Mouse (Mus musculus) layer of hippocampus, adult 8-10 months (tissue): ENCODE results near the gene Twf2. TPM values are rescaled to one million over a fixed set of nuclear protein-coding genes. Genes with fewer than 3 reads are reported as not detected.
A peak's percentile ranks its signal among the peaks of the same experiment; 100 is the strongest.

Source experiments
- DNase-seq, 2 experiments: peaks; one replicate each; pipeline ENCODE4 v3.0.0; 2022; ENCODE audit warnings: low spot score in 2 of 2
- total RNA-seq, 4 experiments: library from RNA; stranded (reverse); gene quantifications; 2 replicates each; pipeline ENCODE4 v1.2.4; 2022

The Twf2 gene
- total RNA-seq, 4 experiments from 2014 or later = 53.5 to 61.3 (median 56.8) TPM

DNA sequence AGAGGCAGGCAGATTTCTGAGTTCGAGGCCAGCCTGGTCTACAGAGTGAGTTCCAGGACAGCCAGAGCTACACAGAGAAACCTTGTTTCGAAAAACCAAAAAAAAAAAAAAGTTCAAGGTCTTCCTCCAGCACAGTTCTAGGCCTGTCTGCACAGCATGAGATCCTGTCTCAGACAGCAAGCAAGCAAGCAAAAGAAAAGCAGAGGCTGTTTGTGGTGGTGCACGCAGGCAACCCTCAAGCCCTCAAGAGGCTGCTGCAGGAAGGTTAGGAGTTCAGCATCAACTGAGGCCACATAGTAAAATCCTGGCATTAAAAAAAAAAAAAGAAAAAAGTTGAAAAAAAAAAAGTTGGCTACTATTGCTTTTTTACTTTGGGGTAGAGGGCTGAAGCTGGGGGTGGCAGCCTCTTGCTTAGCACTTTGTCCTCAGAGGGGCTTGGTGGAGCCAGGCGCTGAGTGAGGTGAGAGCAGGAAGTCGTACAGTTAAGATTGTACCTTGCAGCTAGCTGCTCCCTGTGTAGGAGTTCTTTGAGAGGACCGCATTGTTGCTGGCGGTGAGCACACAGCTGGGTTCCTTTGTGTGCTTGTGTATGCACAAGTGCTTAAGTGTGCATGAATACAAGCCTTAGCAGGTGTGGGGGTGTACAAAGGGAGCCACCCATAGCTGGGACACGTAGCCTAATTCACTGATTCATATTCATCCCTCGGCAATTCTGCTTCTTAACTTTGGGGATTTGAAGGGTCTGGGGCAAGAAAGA, 8.1 kb downstream of the Twf2 start:
- DNase-seq = no peak

DNA sequence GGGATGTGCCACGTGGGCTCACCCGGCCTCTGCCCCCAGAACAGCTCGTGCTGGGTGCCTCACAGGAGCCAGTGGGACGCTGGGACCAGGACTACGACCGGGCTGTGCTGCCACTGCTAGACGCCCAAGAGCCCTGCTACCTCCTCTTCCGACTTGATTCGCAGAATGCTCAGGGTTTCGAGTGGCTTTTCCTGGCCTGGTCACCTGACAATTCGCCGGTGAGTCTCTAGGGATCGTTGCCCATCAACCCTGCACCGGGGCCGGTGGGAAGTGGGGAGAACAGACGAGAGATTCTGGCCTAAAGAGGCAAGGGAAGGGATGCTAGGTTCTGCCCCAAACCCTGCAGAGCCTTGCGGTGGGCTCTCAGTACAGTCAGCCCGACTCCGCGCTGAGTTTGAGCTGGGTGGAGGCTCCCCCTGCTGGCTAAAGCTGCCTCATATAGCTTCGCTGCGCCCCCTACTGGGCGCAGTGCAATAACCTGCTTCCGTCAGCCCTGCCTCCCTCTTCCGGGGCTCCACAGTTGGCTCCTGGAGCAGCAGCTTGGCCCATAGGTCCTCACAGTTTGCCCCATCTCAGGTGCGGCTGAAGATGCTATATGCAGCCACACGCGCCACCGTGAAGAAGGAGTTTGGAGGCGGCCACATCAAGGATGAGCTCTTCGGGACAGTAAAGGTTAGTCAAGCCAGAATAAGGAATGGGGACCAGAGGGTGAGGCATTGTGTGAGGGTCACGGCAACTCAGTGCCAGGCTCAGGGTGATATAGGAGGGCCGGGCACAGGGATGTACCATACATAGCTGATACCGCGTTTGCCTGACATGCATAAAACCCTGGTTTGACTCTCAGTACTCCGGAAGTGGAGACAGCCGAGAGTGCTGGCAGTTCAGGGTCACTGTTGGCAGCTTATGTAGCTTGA, 9.0 kb downstream of the Twf2 start:
- DNase-seq = peak in 1 of 2 experiments; percentile 81

GRCm38 (mm10) chr9:106212594-106212981, 9.7 kb downstream of the Twf2 start:
- DNase-seq = no peak

GRCm38 (mm10) chr9:106215341-106216125, 12.6 kb downstream of the Twf2 start:
- DNase-seq = no peak

DNA sequence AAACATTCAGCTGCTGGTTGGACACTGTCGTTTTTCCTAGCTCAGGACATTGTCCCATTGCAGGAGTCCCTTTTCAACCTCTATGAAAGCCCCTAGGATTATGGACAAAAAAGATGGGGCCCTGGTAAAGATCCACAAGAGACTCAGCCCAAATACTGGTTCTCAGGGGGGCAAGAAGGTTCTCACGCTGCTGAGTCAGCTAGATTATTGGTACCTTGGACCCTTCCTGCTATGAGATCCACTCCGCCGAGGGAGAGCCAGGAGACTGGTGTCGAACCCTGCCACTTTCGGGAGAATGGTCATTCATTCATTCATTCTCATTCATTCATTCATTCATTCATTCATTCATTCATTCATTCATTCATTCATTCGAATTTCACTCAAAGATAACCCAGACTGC, 14.1 kb downstream of the Twf2 start:
- no peak for DNase-seq

DNA sequence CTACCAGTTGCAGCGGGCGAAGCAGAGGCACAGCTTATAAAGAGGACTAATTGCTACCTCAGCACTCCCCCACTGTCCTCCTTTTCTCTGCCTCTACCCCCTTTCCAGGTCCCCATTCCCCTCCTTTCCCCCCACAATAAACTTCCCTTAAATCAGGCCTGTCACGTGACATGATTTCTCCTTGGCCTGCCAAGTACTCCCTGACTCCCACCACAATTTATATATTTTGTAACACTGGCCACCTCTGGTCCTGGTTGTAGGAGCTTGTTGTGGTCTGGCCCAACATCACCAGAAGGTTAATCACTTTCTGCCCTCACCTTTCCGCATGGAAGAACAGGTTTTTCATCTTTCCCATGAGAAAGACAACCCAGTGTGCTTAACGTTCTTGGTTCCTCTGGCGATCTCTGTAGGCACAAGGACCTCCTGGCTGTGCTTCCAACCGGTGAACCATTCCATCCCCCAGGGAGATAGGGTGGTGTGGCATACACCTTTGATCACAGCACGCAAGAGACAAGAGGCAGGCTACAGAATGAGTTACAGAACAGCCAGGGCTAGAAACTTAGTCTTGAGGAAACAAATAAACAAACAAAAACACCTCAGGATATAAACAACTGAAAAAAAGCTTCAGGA, 18.1 kb downstream of the Twf2 start:
- no peak for DNase-seq

DNA sequence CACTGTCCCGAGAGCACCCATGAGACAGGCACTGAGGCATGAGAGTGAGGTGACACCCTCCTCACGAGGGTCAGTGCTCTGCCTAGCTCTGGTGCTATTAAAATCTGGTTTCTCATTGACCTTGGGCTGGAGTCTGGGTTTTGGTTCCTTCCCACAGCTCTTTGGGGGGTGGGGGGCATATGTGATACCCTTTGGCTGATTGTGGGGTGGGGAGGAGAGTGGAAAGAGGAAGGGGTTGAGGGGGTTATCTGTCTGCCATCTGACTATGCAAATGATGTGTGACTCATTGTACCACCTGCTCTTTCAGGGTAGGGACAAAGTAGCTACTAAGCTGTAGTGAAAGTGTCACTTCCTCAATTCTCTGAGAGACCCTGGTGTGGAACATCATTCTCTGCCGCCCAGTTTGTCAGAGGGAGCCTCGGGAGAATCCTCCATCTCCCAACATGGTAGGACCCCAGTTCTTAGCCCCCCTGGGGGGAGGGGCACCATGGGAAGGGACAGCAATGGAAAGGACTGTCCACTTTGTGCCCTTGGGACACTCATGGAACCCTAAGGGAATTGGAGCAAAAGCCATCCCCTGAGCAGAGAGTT, 19.4 kb downstream of the Twf2 start, which contains the start of gene Tlr9:
Gene Tlr9 (plus strand): TSS at position 338 of the 591 bp plus-strand sequence.
- no peak for DNase-seq

- no peak for DNase-seq
Observed at GRCm38 (mm10) chr9:106222994-106223393, 20.1 kb downstream of the Twf2 start.

DNA sequence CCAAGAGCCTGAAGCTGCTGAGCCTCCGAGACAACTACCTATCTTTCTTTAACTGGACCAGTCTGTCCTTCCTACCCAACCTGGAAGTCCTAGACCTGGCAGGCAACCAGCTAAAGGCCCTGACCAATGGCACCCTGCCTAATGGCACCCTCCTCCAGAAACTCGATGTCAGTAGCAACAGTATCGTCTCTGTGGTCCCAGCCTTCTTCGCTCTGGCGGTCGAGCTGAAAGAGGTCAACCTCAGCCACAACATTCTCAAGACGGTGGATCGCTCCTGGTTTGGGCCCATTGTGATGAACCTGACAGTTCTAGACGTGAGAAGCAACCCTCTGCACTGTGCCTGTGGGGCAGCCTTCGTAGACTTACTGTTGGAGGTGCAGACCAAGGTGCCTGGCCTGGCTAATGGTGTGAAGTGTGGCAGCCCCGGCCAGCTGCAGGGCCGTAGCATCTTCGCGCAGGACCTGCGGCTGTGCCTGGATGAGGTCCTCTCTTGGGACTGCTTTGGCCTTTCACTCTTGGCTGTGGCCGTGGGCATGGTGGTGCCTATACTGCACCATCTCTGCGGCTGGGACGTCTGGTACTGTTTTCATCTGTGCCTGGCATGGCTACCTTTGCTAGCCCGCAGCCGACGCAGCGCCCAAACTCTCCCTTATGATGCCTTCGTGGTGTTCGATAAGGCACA, 22.7 kb downstream of the Twf2 start:
- DNase-seq = no peak

DNA sequence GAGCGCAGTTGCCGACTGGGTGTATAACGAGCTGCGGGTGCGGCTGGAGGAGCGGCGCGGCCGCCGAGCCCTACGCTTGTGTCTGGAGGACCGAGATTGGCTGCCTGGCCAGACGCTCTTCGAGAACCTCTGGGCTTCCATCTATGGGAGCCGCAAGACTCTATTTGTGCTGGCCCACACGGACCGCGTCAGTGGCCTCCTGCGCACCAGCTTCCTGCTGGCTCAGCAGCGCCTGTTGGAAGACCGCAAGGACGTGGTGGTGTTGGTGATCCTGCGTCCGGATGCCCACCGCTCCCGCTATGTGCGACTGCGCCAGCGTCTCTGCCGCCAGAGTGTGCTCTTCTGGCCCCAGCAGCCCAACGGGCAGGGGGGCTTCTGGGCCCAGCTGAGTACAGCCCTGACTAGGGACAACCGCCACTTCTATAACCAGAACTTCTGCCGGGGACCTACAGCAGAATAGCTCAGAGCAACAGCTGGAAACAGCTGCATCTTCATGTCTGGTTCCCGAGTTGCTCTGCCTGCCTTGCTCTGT, 23.3 kb downstream of the Twf2 start:
- no peak for DNase-seq

GRCm38 (mm10) chr9:106227790-106228429, 25.0 kb downstream of the Twf2 start:
- no peak for DNase-seq

DNA sequence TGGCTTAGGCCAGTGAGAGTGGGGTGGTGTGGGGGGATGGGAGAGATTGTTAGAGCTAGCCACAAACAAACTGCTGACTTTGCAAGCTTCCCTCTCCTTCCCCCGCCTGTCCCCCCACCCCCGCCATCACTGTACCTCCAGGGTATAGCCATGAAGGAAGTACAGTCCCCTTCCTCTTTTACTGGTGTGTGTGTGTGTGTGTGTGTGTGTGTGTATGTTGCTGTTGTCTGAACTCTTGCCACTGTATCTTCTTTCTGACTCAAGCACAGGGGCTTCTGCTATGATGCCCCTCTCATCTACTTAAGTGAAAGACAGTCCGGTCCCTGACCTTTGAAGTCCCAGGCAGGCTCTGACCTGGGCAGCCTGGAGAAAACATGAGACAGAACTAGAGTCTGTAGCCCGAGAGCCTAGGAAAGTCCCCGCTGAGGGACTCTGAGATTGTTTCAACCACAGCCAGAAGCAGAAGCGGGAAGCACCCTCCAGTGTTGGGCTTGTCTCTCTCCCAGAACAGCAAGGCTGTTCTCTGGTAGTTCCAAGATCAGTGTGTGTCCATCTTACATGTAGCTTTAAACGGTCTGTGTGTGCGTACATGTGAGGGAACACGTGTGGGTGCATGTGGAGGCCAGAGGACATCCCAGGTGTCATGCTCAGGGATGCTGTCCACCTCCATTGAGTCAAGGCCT, 27.3 kb downstream of the Twf2 start:
- no peak for DNase-seq

DNA sequence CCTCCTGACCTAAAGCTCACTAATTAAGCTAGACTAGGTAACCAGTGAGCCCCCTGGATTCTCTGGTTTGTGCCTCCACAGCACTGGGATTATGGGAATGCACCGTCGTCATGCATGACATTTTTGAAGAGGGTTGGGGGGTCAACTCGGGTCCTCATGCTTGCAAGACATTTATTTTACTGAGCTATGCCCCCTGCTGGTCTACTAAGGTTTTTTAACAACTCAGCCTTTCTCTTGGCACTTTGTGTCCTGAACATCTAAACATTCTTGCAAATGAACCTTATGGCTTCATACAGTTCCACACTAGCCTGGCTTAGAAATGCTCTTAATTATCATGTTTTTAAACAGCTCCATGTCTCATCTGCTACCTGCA, 27.8 kb downstream of the Twf2 start:
- no peak for DNase-seq

DNA sequence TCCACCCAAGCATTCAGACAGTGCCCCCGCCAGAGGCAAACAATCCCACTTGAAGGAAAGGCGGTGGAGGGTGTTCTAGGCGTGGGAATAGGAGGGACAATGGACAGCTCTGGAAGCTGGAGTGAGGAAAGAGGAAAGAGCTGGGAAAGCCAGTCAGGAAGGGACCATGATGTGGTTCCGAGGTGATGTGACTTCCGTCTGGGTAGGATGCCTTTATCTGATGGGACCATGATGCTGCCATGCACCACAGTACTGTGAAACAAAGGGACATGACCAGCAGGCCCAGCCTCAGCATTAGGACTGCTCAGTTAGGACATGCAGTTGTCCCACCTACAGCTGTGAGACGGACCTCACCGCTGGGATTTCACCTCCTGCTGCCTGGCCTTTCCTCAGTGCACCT, 28.3 kb downstream of the Twf2 start:
- no peak for DNase-seq

- DNase-seq = no peak
Observed at GRCm38 (mm10) chr9:106231816-106232215, 28.9 kb downstream of the Twf2 start.

DNA sequence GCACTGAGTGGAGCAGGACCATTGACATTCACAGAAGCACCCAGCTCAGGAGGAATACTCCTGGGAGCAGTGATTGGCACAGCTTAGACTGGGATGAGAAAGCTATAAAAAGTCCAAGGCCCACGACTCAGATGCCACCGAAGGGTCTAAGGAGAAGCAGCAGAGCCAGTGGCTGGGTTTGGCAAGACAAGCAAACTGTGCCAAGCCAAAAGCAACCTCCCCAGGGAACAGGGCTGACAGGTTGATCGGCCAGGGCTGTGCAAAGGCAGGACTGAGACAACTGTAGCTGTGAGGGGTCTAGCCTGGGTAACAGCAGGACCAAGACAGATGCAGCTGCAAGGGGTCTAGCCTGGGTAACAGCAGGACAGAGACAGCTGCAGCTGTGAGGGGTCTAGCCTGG, 30.0 kb downstream of the Twf2 start:
- DNase-seq = no peak

- no peak for DNase-seq
Observed at GRCm38 (mm10) chr9:106233953-106234352, 31.0 kb downstream of the Twf2 start.

DNA sequence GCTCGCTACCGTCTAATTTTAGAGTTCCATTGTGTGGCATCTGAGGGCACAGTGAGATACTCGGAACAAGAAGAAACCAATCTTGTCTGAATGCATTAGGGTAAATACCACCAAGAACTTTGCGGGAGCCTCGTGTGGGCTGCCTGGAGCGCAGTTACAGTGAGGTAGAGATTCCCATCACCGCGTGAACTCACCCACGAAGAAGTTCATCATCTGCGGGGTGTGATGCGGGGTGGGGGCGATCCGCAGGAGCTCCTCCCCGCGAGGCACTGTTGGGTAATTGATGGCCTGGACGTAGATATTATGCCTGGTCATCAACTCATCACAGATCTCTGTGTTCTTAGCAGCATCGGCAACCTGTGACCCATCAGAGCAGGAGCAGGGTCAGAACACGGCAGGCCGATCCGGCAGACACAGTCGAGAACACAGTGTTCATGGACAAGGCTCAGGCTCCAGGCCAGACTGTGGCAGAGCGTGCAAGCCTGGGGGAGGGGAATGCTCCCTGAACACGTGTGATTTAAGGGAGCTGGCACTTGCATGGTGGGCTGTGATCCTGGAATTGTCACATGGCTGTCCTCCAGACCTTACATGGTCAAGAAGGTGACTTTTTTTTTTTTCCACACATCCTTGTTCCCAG, 32.4 kb downstream of the Twf2 start:
- DNase-seq = no peak
